Mouse (Mus musculus) right cerebral cortex, postnatal 10 days (tissue): ENCODE measurements around the gene Cyp2c68.
"Not testable (repeated sequence)": the region's sequence is repeated elsewhere in the genome, so short reads cannot be mapped to it uniquely, and the experiment has no call there.

Experiments
- DNase-seq, 2 experiments: peaks; one replicate each; pipeline ENCODE4 v3.0.0; 2021; ENCODE audit warnings: low spot score in 2 of 2

Gene Cyp2c68

GRCm38 (mm10) chr19:39740920-39741319 lies at the start of gene Cyp2c68:
TSS of gene Cyp2c68 (minus strand) at chr19:39741054.
- DNase-seq: no peak

- not testable (repeated sequence) for DNase-seq
These were observed 44.6 kb upstream of the Cyp2c68 start for GRCm38 (mm10) chr19:39785458-39785857.

- no peak for DNase-seq
These were observed 4.5 kb upstream of the Cyp2c68 start for GRCm38 (mm10) chr19:39745357-39745756.

- not testable (repeated sequence) for DNase-seq
These were observed 3.5 kb upstream of the Cyp2c68 start for GRCm38 (mm10) chr19:39744361-39744760.

GRCm38 (mm10) chr19:39711116-39711515 lies 29.7 kb downstream of the Cyp2c68 start:
- DNase-seq: not testable (repeated sequence)

- not testable (repeated sequence) for DNase-seq
These were observed 75.2 kb downstream of the Cyp2c68 start for GRCm38 (mm10) chr19:39665650-39666049.

GRCm38 (mm10) chr19:39652381-39652780 lies 88.5 kb downstream of the Cyp2c68 start:
- DNase-seq: no peak

GRCm38 (mm10) chr19:39648938-39649337 lies 91.9 kb downstream of the Cyp2c68 start, which contains the start of gene Cyp2c67:
TSS of gene Cyp2c67 (minus strand) at chr19:39649051.
- DNase-seq: no peak

- DNase-seq: no peak
These were observed 93.3 kb downstream of the Cyp2c68 start for GRCm38 (mm10) chr19:39647519-39647918.

GRCm38 (mm10) chr19:39644551-39644950 lies 96.3 kb downstream of the Cyp2c68 start:
- not testable (repeated sequence) for DNase-seq
